Comparison of ENCODE assay signal across 8 mouse cellular contexts in genomic region chr7:44745076-44745475, GRCm38 (mm10). TPM values are rescaled to one million over a fixed set of nuclear protein-coding genes. Genes with fewer than 3 reads are reported as not detected.
DNase-seq lines count a peak whose midpoint lies in the region; ATAC-seq and TF ChIP-seq lines count a peak whose summit lies in the region.

No protein-coding gene starts in this region.

- in situ Hi-C loops in CH12.LX (cut with MboI; ENCODE audit: low pct_ligation_motif_present, low pct_unique_long_range_greater_than_20kb, low sequenced_read_pairs): loop anchor here (10.0 kb wide), 1 partner anchor 210 kb away; no protein-coding TSS in a partner anchor

- TF ChIP-seq CTCF in CH12.LX (conservative IDR thresholded peaks at IDR 0.05 in 1 of 2, IDR thresholded peaks at IDR 0.05 in 1 of 2; ENCODE audit: low read depth in 2 of 2, low read length in 2 of 2): peak in 1 of 2 experiments; percentile 70; a peak in 2 of 4 replicates

- H3K36me3 ChIP-seq in CH12.LX (replicated peaks in 1 of 2; ENCODE audit: control insufficient read depth in 1 of 2, insufficient read depth in 1 of 2, low read length in 1 of 2): peaks cover 5 to 23% of the 10 kb centered on the region in 2 experiments
- H3K36me3 ChIP-seq in heart, embryonic 14.5 days (ENCODE audit: control insufficient read depth, insufficient read depth, low read length): no peaks in the 10 kb centered on the region
- H3K36me3 ChIP-seq in liver, embryonic 12.5 days: no peaks in the 10 kb centered on the region
- H3K36me3 ChIP-seq in splenic B cell, adult 2 months (ENCODE audit: control insufficient read depth, insufficient read depth, low read length, poor library complexity, severe bottlenecking): no peaks in the 10 kb centered on the region

- no peak overlapping the region for H3K27ac ChIP-seq in CH12.LX (ENCODE audit: insufficient read depth, low read depth)
- H3K27ac ChIP-seq in heart, embryonic 14.5 days (replicated peaks in 1 of 2; ENCODE audit: control insufficient read depth in 1 of 2, insufficient read depth in 1 of 2, low read depth in 2 of 2, low read length in 2 of 2): no peak overlapping the region
- H3K27ac ChIP-seq in liver, embryonic 12.5 days: no peak overlapping the region

- peak overlapping the region; percentile 83 for H3K4me2 ChIP-seq in CH12.LX (ENCODE audit: insufficient read depth, low read depth, poor library complexity, severe bottlenecking)
- peak overlapping the region; percentile 74 for H3K4me2 ChIP-seq in heart, embryonic 14.5 days (ENCODE audit: low read length)
- peak overlapping the region; percentile 72 for H3K4me2 ChIP-seq in liver, embryonic 12.5 days

- no peak for TF ChIP-seq EP300 in CH12.LX (IDR thresholded peaks at IDR 0.05; ENCODE audit: low read length)

- no peaks in the 10 kb centered on the region for H3K27me3 ChIP-seq in CH12.LX (replicated peaks)
- no peaks in the 10 kb centered on the region for H3K27me3 ChIP-seq in heart, embryonic 14.5 days (ENCODE audit: control insufficient read depth, insufficient read depth, low read length)
- H3K27me3 ChIP-seq in liver, embryonic 12.5 days (replicated peaks): peaks cover 4% of the 10 kb centered on the region; the same call in 1 of the 2 replicates
- no peaks in the 10 kb centered on the region for H3K27me3 ChIP-seq in splenic B cell, adult 2 months (ENCODE audit: control insufficient read depth, insufficient read depth, low read length, poor library complexity, severe bottlenecking)

- TF ChIP-seq POLR2A in CH12.LX (IDR thresholded peaks at IDR 0.05; ENCODE audit: low read depth, low read length): 0 out of 2 replicates have a peak, but pooled peaks have one; percentile 19

- H3K79me2 ChIP-seq in CH12.LX (replicated peaks; ENCODE audit: control insufficient read depth, extremely low read depth, insufficient read depth, poor library complexity, severe bottlenecking): peaks cover 12% of the 10 kb centered on the region

- H3K4me1 ChIP-seq in CH12.LX (ENCODE audit: control insufficient read depth in 1 of 2, insufficient read depth in 2 of 2): peaks cover 3 to 32% of the 10 kb centered on the region in 2 experiments; a peak in 2 of 4 replicates
- peaks cover 4 to 17% of the 10 kb centered on the region in 2 experiments for H3K4me1 ChIP-seq in heart, embryonic 14.5 days (ENCODE audit: control insufficient read depth in 2 of 2, insufficient read depth in 2 of 2, low read length in 2 of 2)
- H3K4me1 ChIP-seq in liver, embryonic 12.5 days: peaks cover 45% of the 10 kb centered on the region

- 0 out of 2 replicates have a peak, but pooled peaks have one; percentile 52 for ATAC-seq in heart, embryonic 14.5 days (ENCODE audit: insufficient number of reproducible peaks, insufficient read depth, low FRiP score, low read depth)
- peak; percentile 17; the same call in 1 of the 2 replicates for ATAC-seq in liver, embryonic 12.5 days

- dilution Hi-C loops in CH12.LX (cut with MboI; ENCODE audit: extremely low pct_ligation_motif_present, extremely low pct_unique_long_range_greater_than_20kb, low sequenced_read_pairs): no loop called here

- DNase-seq in CH12.LX (ENCODE audit: extremely low read depth): peak; percentile 83
- DNase-seq in c-Kit-negative CD71-positive TER-119-positive erythroid progenitor cells, embryonic 14.5 days (ENCODE audit: low read depth, low spot score): peak; percentile 40
- peak; percentile 46 for DNase-seq in fibroblast of lung, adult 2 months (ENCODE audit: low read depth)
- peak; percentile 88 for DNase-seq in kidney, postnatal 10 days
- DNase-seq in naive thymus-derived CD4-positive, alpha-beta T cell, adult 2 months (ENCODE audit: low read depth): peak; percentile 92
- DNase-seq in splenic B cell, adult 2 months (ENCODE audit: low read depth, low spot score): peak; percentile 86

- peak overlapping the region; percentile 72 for H3K9ac ChIP-seq in CH12.LX (ENCODE audit: insufficient read depth, low read depth)
- peak overlapping the region; percentile 54 for H3K9ac ChIP-seq in heart, embryonic 14.5 days (ENCODE audit: low read length)
- H3K9ac ChIP-seq in liver, embryonic 12.5 days: peak overlapping the region; percentile 49

- TF ChIP-seq RAD21 in CH12.LX (IDR thresholded peaks at IDR 0.05; ENCODE audit: low read depth, low read length): peak; percentile 45

- H3K9me3 ChIP-seq in CH12.LX (replicated peaks; ENCODE audit: low read length): no peaks in the 10 kb centered on the region
- H3K9me3 ChIP-seq in heart, embryonic 14.5 days (ENCODE audit: control insufficient read depth, low read length): no peaks in the 10 kb centered on the region
- H3K9me3 ChIP-seq in liver, embryonic 12.5 days (replicated peaks): no peaks in the 10 kb centered on the region

- H3K4me3 ChIP-seq in CH12.LX (replicated peaks in 1 of 3; ENCODE audit: low read depth in 2 of 3, low read length in 2 of 3, poor library complexity in 1 of 3): peak overlapping the region; percentile 25 to 51 (median 46)
- H3K4me3 ChIP-seq in heart, embryonic 14.5 days (ENCODE audit: control insufficient read depth in 1 of 2, insufficient read depth in 1 of 2, low read depth in 1 of 2, low read length in 2 of 2): peak overlapping the region; percentile 38 to 45
- H3K4me3 ChIP-seq in liver, embryonic 12.5 days: peak overlapping the region; percentile 46

- 1% methylated on average over 18 of the region's 18 CpGs for WGBS in heart, embryonic 14.5 days
- 1% methylated on average over 18 of the region's 18 CpGs for WGBS in liver, embryonic 12.5 days (ENCODE audit: insufficient replicate concordance)

TF ChIP-seq in CH12.LX, 34 proteins besides CTCF, POLR2A, EP300 and RAD21:
- TF ChIP-seq MAZ (IDR thresholded peaks at IDR 0.05; ENCODE audit: low read depth, low read length) (peak; percentile 69; the same call in 1 of the 2 replicates), IRF4 (IDR thresholded peaks at IDR 0.05; ENCODE audit: low read depth, low read length) (peak; percentile 25; the same call in 1 of the 2 replicates), BHLHE40 (IDR thresholded peaks at IDR 0.05; ENCODE audit: low read depth, low read length) (peak; percentile 57), JUND (conservative IDR thresholded peaks at IDR 0.05; ENCODE audit: low read depth, low read length) (no peak), SMC3 (IDR thresholded peaks at IDR 0.05; ENCODE audit: low read depth, low read length) (peak; percentile 20), MXI1 (IDR thresholded peaks at IDR 0.05; ENCODE audit: low read depth, low read length) (peak; percentile 52; the same call in 1 of the 2 replicates)

RNA-seq across cellular contexts. Expression of gene Vrk3, which starts 3.1 kb away (rescaled TPM):
- total RNA-seq in CH12.LX (2012; rRNA removed): 27.6 and 30.0 TPM in 2 replicates
- total RNA-seq in CH12.LX (2014; rRNA removed): 29.5 and 34.2 TPM in 2 replicates
- 42.3 and 50.4 TPM in 2 replicates for polyA plus RNA-seq in CH12.LX (2012; ENCODE audit: insufficient read length, low read depth)
- polyA plus RNA-seq in heart, embryonic 14.5 days (2014; fragmentation: Nextera tagmentation; extraction: Ambion mirVana): 30.9 and 36.1 TPM in 2 replicates
- 31.0 and 31.7 TPM in 2 replicates for polyA plus RNA-seq in liver, embryonic 12.5 days (2016; fragmentation: Nextera tagmentation; extraction: Ambion mirVana)

RNA-seq across cellular contexts. Expression of gene Zfp473, which starts 5.8 kb away (rescaled TPM):
- total RNA-seq in CH12.LX (2012; rRNA removed) (9.3 and 9.6 TPM in 2 replicates), CH12.LX (2014; rRNA removed) (10.0 and 10.5 TPM in 2 replicates)
- polyA plus RNA-seq in CH12.LX (2012; ENCODE audit: insufficient read length, low read depth): 6.8 and 8.7 TPM in 2 replicates
- 0.51 and 0.61 TPM in 2 replicates for polyA plus RNA-seq in heart, embryonic 14.5 days (2014; fragmentation: Nextera tagmentation; extraction: Ambion mirVana)
- polyA plus RNA-seq in liver, embryonic 12.5 days (2016; fragmentation: Nextera tagmentation; extraction: Ambion mirVana): 1.7 and 1.9 TPM in 2 replicates

RNA-seq across cellular contexts. Expression of gene Izumo2, which starts 36.5 kb away (rescaled TPM):
- total RNA-seq in CH12.LX (2012; rRNA removed): not detected in 2 replicates
- total RNA-seq in CH12.LX (2014; rRNA removed): not detected in 2 replicates
- not detected in 2 replicates for polyA plus RNA-seq in CH12.LX (2012; ENCODE audit: insufficient read length, low read depth)
- not detected in 2 replicates for polyA plus RNA-seq in heart, embryonic 14.5 days (2014; fragmentation: Nextera tagmentation; extraction: Ambion mirVana)
- not detected in 2 replicates for polyA plus RNA-seq in liver, embryonic 12.5 days (2016; fragmentation: Nextera tagmentation; extraction: Ambion mirVana)

Comparison
In these comparisons a context has a peak if more than half of its experiments do, and no peak if none do; other contexts are left out.
1. DNase-seq: peak in every context shown above with its lines; median percentile 92 in naive thymus-derived CD4-positive, alpha-beta T cell, adult 2 months; 88 in kidney, postnatal 10 days; 86 in splenic B cell, adult 2 months; 83 in CH12.LX; 46 in fibroblast of lung, adult 2 months; 40 in c-Kit-negative CD71-positive TER-119-positive erythroid progenitor cells, embryonic 14.5 days.